Mouse (Mus musculus): ENCODE data around the gene Bhmt.

DNA sequence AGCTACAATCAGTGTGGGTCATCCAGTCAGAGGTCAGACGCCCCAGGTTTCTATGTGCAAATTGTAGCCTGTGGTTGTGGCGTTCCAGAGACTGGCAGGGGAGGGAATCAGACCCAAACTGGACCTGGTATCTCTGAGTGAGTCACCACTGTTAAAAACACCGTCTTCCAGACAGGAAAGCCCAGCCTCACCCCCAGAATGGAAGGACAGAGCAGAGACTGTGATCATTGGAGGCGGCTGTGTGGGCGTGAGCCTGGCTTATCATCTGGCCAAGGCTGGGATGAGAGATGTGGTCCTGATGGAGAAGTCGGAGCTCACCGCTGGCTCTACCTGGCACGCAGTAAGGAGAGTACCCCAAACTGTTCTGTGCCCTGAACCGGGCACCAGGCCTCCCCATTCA lies 39.1 kb upstream of the Bhmt start:
- no peak for TF ChIP-seq GATA1 (IDR thresholded peaks at IDR 0.05; ENCODE audit: borderline replicate concordance, low read length)
- no peak for TF ChIP-seq FLI1 (IDR thresholded peaks at IDR 0.05; ENCODE audit: low read length)
